Mouse (Mus musculus): ENCODE results near the gene Tsacc. TPM values are rescaled to one million over a fixed set of nuclear protein-coding genes. Genes with fewer than 3 reads are reported as not detected.

Gene Tsacc
- 2.2 TPM for polyA plus RNA-seq (2014; fragmentation: Illumina TruSeq; extraction: RNeasy Lipid Tissue Mini Kit (QIAGEN cat#74804); ENCODE audit: low replicate concordance)

DNA sequence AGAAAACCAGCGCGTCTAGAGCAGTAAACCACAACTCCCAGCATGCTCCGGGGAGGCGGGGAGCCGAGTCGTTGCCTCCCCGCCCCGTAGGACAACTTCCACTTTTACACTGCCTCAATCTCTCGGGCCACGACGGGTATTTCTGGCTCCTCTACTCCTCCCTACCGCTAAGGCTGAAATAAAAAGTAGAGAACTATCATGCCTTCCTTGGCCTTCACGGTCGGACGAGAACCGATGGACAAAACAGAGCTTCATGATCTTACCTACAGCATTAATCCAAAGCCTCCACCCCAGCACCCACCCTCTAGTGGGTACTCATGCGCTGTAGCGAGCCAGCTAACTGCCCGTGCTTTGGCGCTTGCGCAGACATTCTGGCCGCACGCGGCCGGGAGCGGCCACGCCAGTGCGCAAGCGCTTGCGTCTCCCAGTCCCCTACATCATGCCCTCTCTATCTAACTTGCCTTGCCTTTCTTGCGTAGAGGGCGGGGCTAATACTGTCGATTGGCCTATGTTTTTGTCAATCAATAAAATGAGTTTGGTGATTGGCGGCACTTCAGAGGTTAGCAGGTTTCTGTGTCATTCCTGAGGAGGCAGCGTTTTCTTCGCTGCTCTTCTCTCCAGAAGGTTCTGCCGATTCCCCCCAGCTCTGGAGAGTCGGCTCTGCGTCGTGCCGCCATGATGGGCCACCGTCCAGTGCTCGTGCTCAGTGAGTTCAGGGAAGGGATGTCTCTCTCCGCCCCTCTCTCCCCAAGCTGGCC is at the start of gene Tsacc, which contains the start of gene Cct3:
TSS of gene Tsacc (minus strand) at position 439 of the 758 bp plus-strand sequence.
TSS of gene Cct3 (plus strand) at position 556 of the 758 bp plus-strand sequence.

DNA sequence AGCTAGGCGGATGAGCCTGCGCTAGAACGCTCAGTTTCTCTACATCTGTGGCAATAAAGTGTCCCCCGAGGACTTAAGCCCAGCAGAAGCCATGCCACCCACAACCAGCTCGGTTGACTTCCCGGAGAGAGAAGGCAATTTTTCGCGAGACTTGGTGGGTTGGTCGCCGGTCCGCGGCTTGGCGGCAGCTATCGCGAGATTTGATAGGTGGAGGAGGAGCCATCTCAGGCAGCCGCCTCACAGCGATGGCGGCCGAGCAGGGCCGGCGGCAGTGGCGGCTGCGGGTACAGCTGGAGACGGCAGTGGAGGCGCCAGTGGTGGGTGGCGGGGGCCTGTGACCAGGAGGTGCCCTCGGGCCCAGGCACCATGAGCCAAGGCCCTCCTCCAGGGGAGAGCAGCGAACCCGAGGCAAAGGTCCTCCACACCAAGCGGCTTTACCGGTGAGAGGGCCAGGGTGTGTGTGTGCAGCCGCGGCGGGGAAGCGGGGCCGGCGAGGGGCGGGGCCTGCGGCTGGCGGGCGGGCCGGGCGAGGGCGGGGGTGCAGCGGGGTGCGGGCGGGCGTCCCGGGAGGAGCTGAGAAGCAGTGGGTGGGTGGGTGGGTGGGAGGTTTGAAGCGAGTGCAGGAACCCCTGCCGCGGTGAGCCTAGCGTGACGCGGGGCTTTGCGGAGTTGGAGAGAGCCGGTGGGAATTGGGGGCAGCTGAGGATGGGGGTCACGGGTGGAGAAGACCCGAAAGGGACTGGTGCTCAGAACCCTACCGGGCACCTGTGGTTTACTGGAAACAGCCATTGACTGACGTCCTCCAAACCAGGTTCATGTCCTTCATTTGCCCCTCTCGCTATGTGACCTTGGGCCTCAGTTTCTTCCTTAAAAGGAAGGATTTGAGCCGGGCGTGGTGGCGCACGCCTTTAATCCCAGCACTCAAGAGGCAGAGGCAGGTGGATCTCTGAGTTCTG is 39.5 kb upstream of the Tsacc start, which contains the start of the genes Tmem79 and Smg5:
TSS of gene Tmem79 (minus strand) at position 91 of the 956 bp plus-strand sequence.
TSS of gene Smg5 (plus strand) at position 203 of the 956 bp plus-strand sequence.

DNA sequence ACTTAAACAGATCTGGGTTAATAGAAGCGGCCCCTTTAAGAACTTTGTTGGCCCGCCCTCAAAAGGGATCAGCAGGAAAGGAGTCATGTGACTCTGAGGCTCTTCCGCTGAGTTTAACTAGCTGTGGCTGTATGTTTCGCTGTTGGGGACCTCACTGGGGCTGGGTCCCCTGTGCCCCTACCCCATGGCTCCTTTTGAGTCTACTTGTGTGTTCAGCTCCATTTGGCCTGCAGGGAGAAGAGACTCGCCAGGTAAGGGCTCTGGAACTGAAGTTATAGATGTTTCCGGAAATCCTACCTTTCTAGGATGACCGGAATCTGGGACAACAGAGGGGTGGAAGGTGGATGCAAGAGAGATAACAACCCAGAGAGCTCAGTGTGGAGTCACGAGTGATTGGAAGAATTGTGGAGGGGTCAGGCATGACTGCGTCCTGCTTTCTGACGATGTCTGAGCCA is 28.2 kb upstream of the Tsacc start, which contains the start of gene Glmp:
TSS of gene Glmp (plus strand) at position 73 of the 455 bp plus-strand sequence.

DNA sequence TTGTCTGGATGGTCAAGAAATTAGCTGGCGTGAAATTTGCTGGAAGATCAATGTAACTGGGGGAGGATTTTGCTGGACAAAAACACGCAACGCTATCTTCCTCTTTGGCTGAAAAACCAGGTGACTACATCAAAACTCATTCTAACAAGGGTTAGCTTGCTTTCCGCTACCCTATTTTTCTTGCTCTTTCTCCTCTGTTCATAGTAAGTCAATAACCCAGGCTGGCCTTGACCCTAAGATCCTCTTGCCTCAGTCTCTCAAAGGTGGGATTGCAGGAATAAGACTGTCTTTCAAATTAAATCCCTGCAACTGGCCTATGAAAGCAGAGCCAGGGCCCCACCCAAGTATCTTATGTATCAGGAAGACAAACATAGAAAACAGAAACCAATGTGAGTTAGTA is 9.7 kb downstream of the Tsacc start, which contains the start of gene Gm38392:
TSS of gene Gm38392 (minus strand) at position 101 of the 400 bp plus-strand sequence.

DNA sequence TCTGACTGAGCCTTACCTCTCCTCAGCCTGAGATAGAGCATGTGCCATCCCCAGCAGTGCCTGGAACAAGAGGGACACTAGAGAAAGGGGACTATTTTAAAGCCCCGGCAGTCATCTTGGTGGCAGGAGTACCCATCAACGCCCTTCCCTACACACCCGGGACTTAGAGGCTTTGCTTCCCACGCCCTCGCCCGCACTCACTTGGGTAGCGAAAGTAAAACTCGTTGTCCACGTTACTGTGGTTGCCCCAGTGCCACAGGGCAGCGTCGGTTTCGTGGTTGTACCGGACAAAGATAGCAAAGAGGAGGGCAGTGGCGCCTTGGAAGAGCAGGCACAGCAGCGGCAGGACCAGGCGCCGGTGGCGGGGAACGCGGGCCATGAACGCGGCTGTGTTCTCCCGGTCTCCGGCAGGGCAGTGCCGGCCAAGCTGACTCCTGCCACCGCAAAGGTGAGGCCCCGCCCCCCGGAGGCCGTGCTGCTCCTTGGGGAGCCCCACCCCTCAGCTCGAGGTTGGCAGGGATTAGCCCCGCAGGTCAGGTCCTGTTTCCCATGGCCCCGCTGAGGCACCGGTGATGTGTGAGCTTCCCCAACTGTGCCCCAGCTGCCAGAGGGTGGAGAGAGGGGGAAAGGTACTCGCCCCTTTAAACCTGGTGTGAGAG is 42.4 kb downstream of the Tsacc start, which contains the start of gene Rhbg:
TSS of gene Rhbg (minus strand) at position 442 of the 659 bp plus-strand sequence.

Other genes with a start within 250 kb of the Tsacc start
- 6.2 TPM for gene Naxe, start 238.5 kb downstream of the Tsacc start, polyA plus RNA-seq (2014; fragmentation: Illumina TruSeq; extraction: RNeasy Lipid Tissue Mini Kit (QIAGEN cat#74804); ENCODE audit: low replicate concordance)
- gene Ttc24, start 218.7 kb downstream of the Tsacc start, polyA plus RNA-seq (2014; fragmentation: Illumina TruSeq; extraction: RNeasy Lipid Tissue Mini Kit (QIAGEN cat#74804); ENCODE audit: low replicate concordance) = not detected
- 0.85 TPM for gene Iqgap3, start 215.0 kb downstream of the Tsacc start, polyA plus RNA-seq (2014; fragmentation: Illumina TruSeq; extraction: RNeasy Lipid Tissue Mini Kit (QIAGEN cat#74804); ENCODE audit: low replicate concordance)
- 7.2 TPM for gene Mef2d, start 154.6 kb downstream of the Tsacc start, polyA plus RNA-seq (2014; fragmentation: Illumina TruSeq; extraction: RNeasy Lipid Tissue Mini Kit (QIAGEN cat#74804); ENCODE audit: low replicate concordance)
- gene Rhbg, start 42.3 kb downstream of the Tsacc start, polyA plus RNA-seq (2014; fragmentation: Illumina TruSeq; extraction: RNeasy Lipid Tissue Mini Kit (QIAGEN cat#74804); ENCODE audit: low replicate concordance) = not detected
- gene Gm38392, start 9.8 kb downstream of the Tsacc start, polyA plus RNA-seq (2014; fragmentation: Illumina TruSeq; extraction: RNeasy Lipid Tissue Mini Kit (QIAGEN cat#74804); ENCODE audit: low replicate concordance) = not detected
- 58.0 TPM for gene Cct3, start 117 bp upstream of the Tsacc start, polyA plus RNA-seq (2014; fragmentation: Illumina TruSeq; extraction: RNeasy Lipid Tissue Mini Kit (QIAGEN cat#74804); ENCODE audit: low replicate concordance)
- gene Glmp, start 28.0 kb upstream of the Tsacc start, polyA plus RNA-seq (2014; fragmentation: Illumina TruSeq; extraction: RNeasy Lipid Tissue Mini Kit (QIAGEN cat#74804); ENCODE audit: low replicate concordance) = 1.4 TPM
- 1.3 TPM for gene Tmem79, start 39.1 kb upstream of the Tsacc start, polyA plus RNA-seq (2014; fragmentation: Illumina TruSeq; extraction: RNeasy Lipid Tissue Mini Kit (QIAGEN cat#74804); ENCODE audit: low replicate concordance)
- 16.8 TPM for gene Smg5, start 39.3 kb upstream of the Tsacc start, polyA plus RNA-seq (2014; fragmentation: Illumina TruSeq; extraction: RNeasy Lipid Tissue Mini Kit (QIAGEN cat#74804); ENCODE audit: low replicate concordance)
- gene Paqr6, start 67.6 kb upstream of the Tsacc start, polyA plus RNA-seq (2014; fragmentation: Illumina TruSeq; extraction: RNeasy Lipid Tissue Mini Kit (QIAGEN cat#74804); ENCODE audit: low replicate concordance) = not detected
- not detected for gene Bglap3, start 75.7 kb upstream of the Tsacc start, polyA plus RNA-seq (2014; fragmentation: Illumina TruSeq; extraction: RNeasy Lipid Tissue Mini Kit (QIAGEN cat#74804); ENCODE audit: low replicate concordance)
- gene Bglap2, start 81.7 kb upstream of the Tsacc start, polyA plus RNA-seq (2014; fragmentation: Illumina TruSeq; extraction: RNeasy Lipid Tissue Mini Kit (QIAGEN cat#74804); ENCODE audit: low replicate concordance) = not detected
- gene Bglap, start 87.5 kb upstream of the Tsacc start, polyA plus RNA-seq (2014; fragmentation: Illumina TruSeq; extraction: RNeasy Lipid Tissue Mini Kit (QIAGEN cat#74804); ENCODE audit: low replicate concordance) = not detected
- gene Pmf1, start 113.3 kb upstream of the Tsacc start, polyA plus RNA-seq (2014; fragmentation: Illumina TruSeq; extraction: RNeasy Lipid Tissue Mini Kit (QIAGEN cat#74804); ENCODE audit: low replicate concordance) = 3.2 TPM
- 17.2 TPM for gene Slc25a44, start 128.1 kb upstream of the Tsacc start, polyA plus RNA-seq (2014; fragmentation: Illumina TruSeq; extraction: RNeasy Lipid Tissue Mini Kit (QIAGEN cat#74804); ENCODE audit: low replicate concordance)
- 95.3 TPM for gene Sema4a, start 164.2 kb upstream of the Tsacc start, polyA plus RNA-seq (2014; fragmentation: Illumina TruSeq; extraction: RNeasy Lipid Tissue Mini Kit (QIAGEN cat#74804); ENCODE audit: low replicate concordance)
- gene Lmna, start 213.0 kb upstream of the Tsacc start, polyA plus RNA-seq (2014; fragmentation: Illumina TruSeq; extraction: RNeasy Lipid Tissue Mini Kit (QIAGEN cat#74804); ENCODE audit: low replicate concordance) = 3.3 TPM
- gene Mex3a, start 235.4 kb upstream of the Tsacc start, polyA plus RNA-seq (2014; fragmentation: Illumina TruSeq; extraction: RNeasy Lipid Tissue Mini Kit (QIAGEN cat#74804); ENCODE audit: low replicate concordance) = 0.37 TPM